Comparison of ENCODE assay signal across 8 mouse cellular contexts in the genomic region with DNA sequence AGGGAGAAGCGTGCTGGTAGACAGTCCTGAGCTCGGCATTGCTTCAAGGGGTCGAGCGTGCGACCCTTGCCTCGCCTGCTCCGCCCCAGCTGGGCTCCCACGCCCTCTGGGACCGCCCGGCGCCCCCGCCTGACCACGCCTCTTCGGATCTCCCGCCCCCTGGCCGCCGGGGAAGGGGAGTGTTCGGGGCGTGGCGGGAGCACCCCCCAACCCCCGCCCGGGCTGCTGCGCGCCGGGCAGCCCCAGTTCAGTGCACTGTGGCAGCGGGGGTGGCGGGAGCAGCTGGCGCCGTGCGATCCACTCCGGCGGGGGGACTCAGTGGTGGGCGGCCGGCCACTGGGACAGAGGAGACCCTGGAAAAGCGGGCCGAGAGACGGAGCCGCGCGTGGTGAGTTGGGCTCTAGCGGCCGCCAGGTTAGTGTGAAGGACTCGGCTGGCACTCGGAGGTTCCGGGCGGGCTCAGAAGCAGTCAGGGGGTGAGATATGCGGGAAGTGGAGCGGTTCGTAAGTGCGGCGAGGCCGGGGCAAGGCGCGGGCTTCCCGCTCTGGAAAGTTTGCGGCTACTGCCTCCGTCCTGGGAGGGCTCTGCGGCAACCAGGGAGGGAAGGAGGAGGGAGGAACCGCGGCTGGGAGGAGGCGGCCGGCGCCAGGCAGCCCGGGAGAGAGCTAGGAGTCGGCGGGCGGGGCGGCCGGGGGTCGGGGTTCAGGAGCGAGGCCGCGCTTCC. TPM values are rescaled to one million over a fixed set of nuclear protein-coding genes. Genes with fewer than 3 reads are reported as not detected.
A peak's percentile ranks its signal among the peaks of the same experiment; 100 is the strongest.
DNase-seq lines count a peak whose midpoint lies in the region; ATAC-seq and TF ChIP-seq lines count a peak whose summit lies in the region.

A gene (plus strand): TSS at position 134 of the 725 bp plus-strand sequence.

- H3K4me3 ChIP-seq in E14TG2a.4 (replicated peaks; ENCODE audit: low read length), result peak within 1 kb of the TSS; percentile 78
- peak within 1 kb of the TSS; percentile 73 for H3K4me3 ChIP-seq in forebrain, embryonic 16.5 days (replicated peaks; ENCODE audit: low read length)
- H3K4me3 ChIP-seq in hindbrain, embryonic 11.5 days (ENCODE audit: low read depth, low read length), result peak within 1 kb of the TSS; percentile 84
- peak within 1 kb of the TSS; percentile 58 for H3K4me3 ChIP-seq in spleen, adult 2 months (ENCODE audit: extremely low read depth, insufficient read depth, insufficient read length)

- peak; percentile 74 to 80 for DNase-seq in adrenal gland, adult 18-20 months (ENCODE audit: low spot score in 2 of 2)
- DNase-seq in hindbrain, embryonic 11.5 days (ENCODE audit: low spot score), result peak; percentile 81
- peak in 1 of 2 experiments; percentile 42 for DNase-seq in layer of hippocampus, postnatal 14 days (ENCODE audit: low spot score in 2 of 2)
- DNase-seq in lung, postnatal 14 days, result peak; percentile 86
- DNase-seq in spleen, adult 2 months (ENCODE audit: low read depth in 1 of 2, low spot score in 2 of 2), result peak in 1 of 2 experiments; percentile 16

- peaks cover 38% of the 10 kb centered on the region for H3K4me1 ChIP-seq in E14TG2a.4 (replicated peaks; ENCODE audit: low read depth, low read length)
- peaks cover 39% of the 10 kb centered on the region for H3K4me1 ChIP-seq in forebrain, embryonic 16.5 days (replicated peaks; ENCODE audit: control insufficient read depth, insufficient read depth, low read length)
- peaks cover 19% of the 10 kb centered on the region for H3K4me1 ChIP-seq in hindbrain, embryonic 11.5 days (replicated peaks; ENCODE audit: control insufficient read depth, insufficient read depth, low read length)
- peaks cover 14% of the 10 kb centered on the region for H3K4me1 ChIP-seq in spleen, adult 2 months (ENCODE audit: control insufficient read depth, insufficient read depth, insufficient read length)

- peak within 1 kb of the TSS; percentile 53 for H3K27ac ChIP-seq in forebrain, embryonic 16.5 days (ENCODE audit: low read length)
- peak within 1 kb of the TSS; percentile 86 for H3K27ac ChIP-seq in hindbrain, embryonic 11.5 days (ENCODE audit: low read depth, low read length)
- H3K27ac ChIP-seq in spleen, adult 2 months (ENCODE audit: insufficient read depth, low read length), result 0 out of 2 replicates have a peak within 1 kb of the TSS, but pooled peaks have one; percentile 39

- H3K9me3 ChIP-seq in E14TG2a.4 (ENCODE audit: low read length), result no peaks in the 10 kb centered on the region
- no peaks in the 10 kb centered on the region for H3K9me3 ChIP-seq in forebrain, embryonic 16.5 days (ENCODE audit: control insufficient read depth, low read length)
- no peaks in the 10 kb centered on the region for H3K9me3 ChIP-seq in hindbrain, embryonic 11.5 days (ENCODE audit: control insufficient read depth, low read length)

- H3K36me3 ChIP-seq in E14TG2a.4 (ENCODE audit: insufficient read depth, low read length), result no peaks in the 10 kb centered on the region
- H3K36me3 ChIP-seq in forebrain, embryonic 16.5 days (ENCODE audit: control insufficient read depth, insufficient read depth), result no peaks in the 10 kb centered on the region
- H3K36me3 ChIP-seq in hindbrain, embryonic 11.5 days (ENCODE audit: control insufficient read depth, insufficient read depth, low read length), result no peaks in the 10 kb centered on the region
- H3K36me3 ChIP-seq in spleen, adult 2 months (ENCODE audit: control insufficient read depth, insufficient read depth, low read length), result no peaks in the 10 kb centered on the region

- peak; percentile 68 for ATAC-seq in forebrain, embryonic 16.5 days
- peak; percentile 67 for ATAC-seq in hindbrain, embryonic 11.5 days (ENCODE audit: low FRiP score)
- no peak for ATAC-seq in cerebellum, adult (ENCODE audit: insufficient number of reproducible peaks, low FRiP score, low TSS enrichment)

- TF ChIP-seq POLR2A in spleen, adult 2 months (IDR thresholded peaks at IDR 0.05; ENCODE audit: low read depth, low read length), result no peak

- TF ChIP-seq CTCF in E14TG2a.4 (conservative IDR thresholded peaks at IDR 0.05; ENCODE audit: low read length), result no peak
- no peak for TF ChIP-seq CTCF in spleen, adult 2 months (IDR thresholded peaks at IDR 0.05; ENCODE audit: extremely low read depth, insufficient read depth, insufficient read length, insufficient replicate concordance)

- peaks cover 93% of the 10 kb centered on the region for H3K27me3 ChIP-seq in E14TG2a.4 (ENCODE audit: insufficient read depth, low read length)
- no peaks in the 10 kb centered on the region for H3K27me3 ChIP-seq in forebrain, embryonic 16.5 days (replicated peaks; ENCODE audit: control insufficient read depth, insufficient read depth, low read length)
- peaks cover 9% of the 10 kb centered on the region; the same call in 1 of the 2 replicates for H3K27me3 ChIP-seq in hindbrain, embryonic 11.5 days (ENCODE audit: control insufficient read depth, insufficient read depth, low read length)
- peaks cover 21% of the 10 kb centered on the region for H3K27me3 ChIP-seq in spleen, adult 2 months (ENCODE audit: control insufficient read depth, insufficient read depth, low read length)

- H3K4me2 ChIP-seq in forebrain, embryonic 16.5 days (ENCODE audit: low read length), result peak within 1 kb of the TSS; percentile 98
- peak within 1 kb of the TSS; percentile 94 for H3K4me2 ChIP-seq in hindbrain, embryonic 11.5 days (replicated peaks; ENCODE audit: low read depth, low read length)

- peak within 1 kb of the TSS; percentile 89 for H3K9ac ChIP-seq in forebrain, embryonic 16.5 days (replicated peaks; ENCODE audit: low read depth, low read length)
- peak within 1 kb of the TSS; percentile 83 for H3K9ac ChIP-seq in hindbrain, embryonic 11.5 days (ENCODE audit: low read depth, low read length)

- 0% methylated on average over 57 of the region's 73 CpGs for WGBS in forebrain, embryonic 16.5 days
- under 1% methylated on average over 61 of the region's 73 CpGs for WGBS in hindbrain, embryonic 11.5 days
- WGBS in spleen, adult 2 months, result 2% methylated on average over 69 of the region's 73 CpGs

RNA-seq across cellular contexts. Expression of the gene that starts here (rescaled TPM):
- total RNA-seq in adrenal gland, adult 18-20 months (2021), result 1 to 10 TPM; 3.1 to 6.1 TPM
- 29.9 and 33.0 TPM in 2 replicates for polyA plus RNA-seq in forebrain, embryonic 16.5 days (2015; fragmentation: Nextera tagmentation; extraction: Ambion mirVana)
- 50.9 and 56.4 TPM in 2 replicates for polyA plus RNA-seq in hindbrain, embryonic 11.5 days (2014; fragmentation: Nextera tagmentation; extraction: Ambion mirVana)
- total RNA-seq in layer of hippocampus, postnatal 14 days (2021), result 100 to 1,000 TPM; 137 to 159 TPM
- 29.6 and 34.0 TPM in 2 replicates for polyA plus RNA-seq in spleen, adult 2 months (2012; rRNA removed)

Comparison
In these comparisons a context has a peak if more than half of its experiments do, and no peak if none do; other contexts are left out.
1. RNA of the gene that starts here (total RNA-seq): 137 to 159 TPM in layer of hippocampus, postnatal 14 days; 3.1 to 6.1 TPM in adrenal gland, adult 18-20 months; every median in the first group is over 10 times any median in the second.
2. Peak in every context shown above with its lines, with median percentiles within 50 percentile points of each other: H3K4me3 ChIP-seq and H3K27ac ChIP-seq.